In genomic region chr10:79417772-79418170, GRCm38 (mm10) we compare ENCODE assay signal across 21 mouse cellular contexts. TPM values are rescaled to one million over a fixed set of nuclear protein-coding genes. Genes with fewer than 3 reads are reported as not detected.
DNase-seq lines count a peak whose midpoint lies in the region; ATAC-seq and TF ChIP-seq lines count a peak whose summit lies in the region.
"Not testable (repeated sequence)": the region's sequence is repeated elsewhere in the genome, so short reads cannot be mapped to it uniquely, and the experiment has no call there.
"Had no signal": no experiment of that assay in that cellular context is flagged by ENCODE, and none has a peak within 500 bp of the region (broad histone marks: within the 10 kb centered on the region; RNA-seq: fewer than 3 reads in every experiment).

No protein-coding gene starts in this region.

- not testable (repeated sequence) for TF ChIP-seq CTCF in C2C12 (IDR thresholded peaks at IDR 0.05; ENCODE audit: control insufficient read depth, insufficient read depth, insufficient read length); small intestine, adult 2 months (IDR thresholded peaks at IDR 0.05; ENCODE audit: extremely low read depth, insufficient read length, insufficient replicate concordance, low read depth, low read length)

- not testable (repeated sequence) for H3K4me1 ChIP-seq in small intestine, adult 2 months (ENCODE audit: control insufficient read depth, insufficient read depth, insufficient read length, low read length)

- H3K79me3 ChIP-seq in C2C12 (ENCODE audit: low read depth): not testable (repeated sequence)

- H3K27me3 ChIP-seq in C2C12 (ENCODE audit: control insufficient read depth, insufficient read depth, insufficient read length); myocyte (ENCODE audit: control insufficient read depth, insufficient read depth, insufficient read length); small intestine, adult 2 months (ENCODE audit: control insufficient read depth, insufficient read depth, low read length): not testable (repeated sequence)

- TF ChIP-seq POLR2A in myocyte (IDR thresholded peaks at IDR 0.05; ENCODE audit: insufficient read length, low read depth); small intestine, adult 2 months (IDR thresholded peaks at IDR 0.05; ENCODE audit: low read depth, low read length): not testable (repeated sequence)

- WGBS in small intestine, adult 2 months: 83% methylated on average over 6 of the region's 6 CpGs

- peaks cover 15% of the 10 kb centered on the region for H3K79me2 ChIP-seq in C2C12 (ENCODE audit: control insufficient read depth, insufficient read depth)
- not testable (repeated sequence) for H3K79me2 ChIP-seq in myocyte (ENCODE audit: control insufficient read depth, insufficient read depth)

- peak; percentile 8 for ATAC-seq in CD4-positive, CD25-positive, alpha-beta regulatory T cell, adult 4 months
- peak; percentile 33 for ATAC-seq in inflammation-experienced regulatory T-cells, adult 6 months

- not testable (repeated sequence) for H3K27ac ChIP-seq in small intestine, adult 2 months (ENCODE audit: insufficient read depth, low read depth, low read length)

- H3K4me3 ChIP-seq in C2C12 (ENCODE audit: insufficient read depth, poor library complexity, severe bottlenecking): peak overlapping the region; percentile 59
- peak overlapping the region; percentile 66 for H3K4me3 ChIP-seq in myocyte
- peak overlapping the region; percentile 41; the same call in 1 of the 2 replicates for H3K4me3 ChIP-seq in small intestine, adult 2 months (ENCODE audit: low read depth, low read length)

- H3K4me2 ChIP-seq in myocyte (ENCODE audit: low read depth): peak overlapping the region; percentile 76

- H3K36me3 ChIP-seq in C2C12 (ENCODE audit: control insufficient read depth, insufficient read depth); myocyte (ENCODE audit: control insufficient read depth, insufficient read depth); small intestine, adult 2 months (ENCODE audit: control insufficient read depth, insufficient read depth, low read length): not testable (repeated sequence)

- not testable (repeated sequence) for H3ac ChIP-seq in C2C12 (ENCODE audit: control insufficient read depth, insufficient read length, low read depth); myocyte (ENCODE audit: control insufficient read depth, insufficient read length)

- peak; percentile 61 for DNase-seq in T-cell, adult 2 months (ENCODE audit: low spot score)

TF ChIP-seq in C2C12, 6 proteins besides CTCF, POLR2A, EP300 and RAD21:
- peak; percentile 45 for TF ChIP-seq MAX (IDR thresholded peaks at IDR 0.05)

RNA-seq across cellular contexts. Expression of gene Vmn2r83, which starts 50.8 kb away (rescaled TPM):
- polyA plus RNA-seq in C2C12 (2012; fragmentation: generic; extraction: Trizol) (not detected), myocyte (2012; fragmentation: generic; extraction: Trizol) (not detected)
- not detected for polyA plus RNA-seq in CD4-positive, CD25-positive, alpha-beta regulatory T cell, adult 4 months (2017; shearing (Covaris generic))
- not detected for polyA plus RNA-seq in inflammation-experienced regulatory T-cells, adult 6 months (2017; shearing (Covaris generic))
- not detected in 2 replicates for polyA plus RNA-seq in small intestine, adult 2 months (2012; rRNA removed)
- polyA plus RNA-seq: brain, embryonic 14.5 days; cortical plate, adult 2 months; embryonic facial prominence, embryonic 10.5 days; embryonic facial prominence, embryonic 13.5 days; erythroblast, embryonic 14.5 days; forebrain, embryonic 12.5 days; forebrain, embryonic 15.5 days; gonadal fat pad, adult 2 months; heart, embryonic 12.5 days; heart, embryonic 15.5 days; hindbrain, embryonic 10.5 days; hindbrain, embryonic 13.5 days; intestine, embryonic 14.5 days; intestine, postnatal 0 days; Patski had no signal
